Mouse (Mus musculus) midbrain, embryonic 14.5 days (tissue): ENCODE measurements at regions not wholly inside any gene's neighbourhood (a gene's known extent, or its start where the extent isn't known, plus 50 kb on each side); places are given as distances from the start of the nearest gene placed in this dataset.
"Not testable (repeated sequence)": the region's sequence is repeated elsewhere in the genome, so short reads cannot be mapped to it uniquely, and the experiment has no call there.

Experiments
- ATAC-seq: fragments of 200-750 bp; cut with Nextera tagmentation; 2 replicates; pipeline ENCODE4 v1.8.0; 2017; ENCODE audit warnings: moderate number of reproducible peaks, moderate library complexity; ENCODE audit not compliant: low FRiP score, low TSS enrichment
- DNase-seq: peaks from one replicate; pipeline ENCODE4 v3.0.0-alpha.2; 2015
- H3K27ac ChIP-seq: fragments of 300-500 bp; sonication (generic); replicated peaks from 2 replicates; pipeline ENCODE4 v1.5.1; 2014; ENCODE audit warnings: mild to moderate bottlenecking, low read depth, low read length, moderate library complexity
- H3K27me3 ChIP-seq: fragments of 300-500 bp; sonication (generic); 2 replicates; pipeline ENCODE4 v1.6.1; 2014; ENCODE audit warnings: low read length, control low read depth, mixed read lengths; ENCODE audit not compliant: control insufficient read depth, insufficient read depth
- H3K36me3 ChIP-seq: fragments of 300-500 bp; sonication (generic); 2 replicates; pipeline ENCODE4 v1.6.1; 2014; ENCODE audit warnings: low read length, control low read depth; ENCODE audit not compliant: control insufficient read depth, insufficient read depth
- H3K4me1 ChIP-seq: fragments of 300-500 bp; sonication (generic); 2 replicates; pipeline ENCODE4 v1.6.1; 2014; ENCODE audit warnings: mild to moderate bottlenecking, antibody characterized with exemption, low read length, control low read depth; ENCODE audit not compliant: control insufficient read depth, insufficient read depth
- H3K4me2 ChIP-seq: fragments of 300-500 bp; sonication (generic); 2 replicates; pipeline ENCODE4 v1.6.1; 2014; ENCODE audit warnings: mild to moderate bottlenecking, low read length, moderate library complexity
- H3K4me3 ChIP-seq: fragments of 300-500 bp; sonication (generic); replicated peaks from 2 replicates; pipeline ENCODE4 v1.5.1; 2014; ENCODE audit warnings: low read depth, low read length
- H3K9ac ChIP-seq: fragments of 300-500 bp; sonication (generic); replicated peaks from 2 replicates; pipeline ENCODE4 v1.6.1; 2014; ENCODE audit warnings: mild to moderate bottlenecking, low read length, moderate library complexity
- H3K9me3 ChIP-seq: fragments of 300-500 bp; sonication (generic); 2 replicates; pipeline ENCODE4 v1.6.1; 2016; ENCODE audit warnings: low read length, control low read depth, mixed read lengths; ENCODE audit not compliant: control insufficient read depth
- WGBS: fragments of 180-500 bp; shearing (Covaris S2); extraction: QIAGEN DNeasy Blood & Tissue Kit; methylation state at CpG from one replicate; pipeline ENCODE4 v1.1.7; 2014; 5-methylcytosine and 5-hydroxymethylcytosine counted together

GRCm38 (mm10) chr12:112301411-112301891, 155.4 kb downstream of the Kif26a start:
- peak; percentile 60 for DNase-seq
- H3K9me3 ChIP-seq: no peaks in the 10 kb centered on the region
- no peak overlapping the region for H3K4me3 ChIP-seq
- H3K4me2 ChIP-seq: peak overlapping the region; percentile 34
- peaks cover 42% of the 10 kb centered on the region for H3K4me1 ChIP-seq
- 8% methylated on average over 13 of the region's 13 CpGs for WGBS
- no peaks in the 10 kb centered on the region for H3K36me3 ChIP-seq
- H3K9ac ChIP-seq: no peak overlapping the region
- H3K27ac ChIP-seq: peak overlapping the region; percentile 43; the same call in 1 of the 2 replicates
- no peak for ATAC-seq
- no peaks in the 10 kb centered on the region for H3K27me3 ChIP-seq

- peak overlapping the region; percentile 34 for H3K4me2 ChIP-seq
- H3K4me3 ChIP-seq: no peak overlapping the region
- WGBS: 3% methylated on average over 8 of the region's 8 CpGs
- no peaks in the 10 kb centered on the region for H3K36me3 ChIP-seq
- H3K9me3 ChIP-seq: no peaks in the 10 kb centered on the region
- no peak overlapping the region for H3K27ac ChIP-seq
- no peak for ATAC-seq
- DNase-seq: no peak
- H3K27me3 ChIP-seq: no peaks in the 10 kb centered on the region
- no peak overlapping the region for H3K9ac ChIP-seq
- H3K4me1 ChIP-seq: peaks cover 45% of the 10 kb centered on the region
Observed at GRCm38 (mm10) chr12:112301929-112302328, 155.9 kb downstream of the Kif26a start.

- 73% methylated on average over 7 of the region's 7 CpGs for WGBS
- ATAC-seq (no peak), DNase-seq (no peak)
- no peak overlapping the region for H3K4me3 ChIP-seq
- no peaks in the 10 kb centered on the region for H3K36me3 ChIP-seq
- H3K9ac ChIP-seq: no peak overlapping the region
- H3K27ac ChIP-seq: no peak overlapping the region
- peaks cover 32% of the 10 kb centered on the region for H3K4me1 ChIP-seq
- H3K4me2 ChIP-seq: no peak overlapping the region
- H3K27me3 ChIP-seq: no peaks in the 10 kb centered on the region
- H3K9me3 ChIP-seq: no peaks in the 10 kb centered on the region
Observed at GRCm38 (mm10) chr12:112306208-112306607, 160.2 kb downstream of the Kif26a start.

GRCm38 (mm10) chr12:112308016-112308415, 162.0 kb downstream of the Kif26a start:
- no peak for ATAC-seq
- DNase-seq: no peak
- H3K4me1 ChIP-seq: peaks cover 16% of the 10 kb centered on the region
- H3K4me2 ChIP-seq: no peak overlapping the region
- H3K27me3 ChIP-seq: no peaks in the 10 kb centered on the region
- H3K4me3 ChIP-seq: no peak overlapping the region
- H3K27ac ChIP-seq: no peak overlapping the region
- no peaks in the 10 kb centered on the region for H3K36me3 ChIP-seq
- no peaks in the 10 kb centered on the region for H3K9me3 ChIP-seq
- no peak overlapping the region for H3K9ac ChIP-seq

- not testable (repeated sequence) for H3K27ac ChIP-seq
Observed at GRCm38 (mm10) chr12:112309096-112309495, 163.1 kb downstream of the Kif26a start.

GRCm38 (mm10) chr12:112309781-112310180, 163.8 kb downstream of the Kif26a start:
- ATAC-seq (no peak), DNase-seq (no peak)
- Histone ChIP-seq H3K4me1 (peaks cover 16% of the 10 kb centered on the region), H3K4me3 (no peak overlapping the region), H3K27me3 (no peaks in the 10 kb centered on the region), H3K9me3 (no peaks in the 10 kb centered on the region), H3K27ac (no peak overlapping the region), H3K4me2 (no peak overlapping the region), H3K9ac (no peak overlapping the region), H3K36me3 (no peaks in the 10 kb centered on the region)
- 89% methylated on average over 10 of the region's 10 CpGs for WGBS

More at GRCm38 (mm10) chr12:112309096-112309495, 163.1 kb downstream of the Kif26a start:
- not testable (repeated sequence) for ATAC-seq, H3K9me3 ChIP-seq, H3K4me3 ChIP-seq, H3K4me2 ChIP-seq, DNase-seq, H3K27me3 ChIP-seq, H3K9ac ChIP-seq, H3K36me3 ChIP-seq
- WGBS: 96% methylated on average over 13 of the region's 13 CpGs
- peaks cover 16% of the 10 kb centered on the region for H3K4me1 ChIP-seq

- 77% methylated on average over 10 of the region's 10 CpGs for WGBS
Observed at GRCm38 (mm10) chr12:112310661-112311060, 164.7 kb downstream of the Kif26a start.

GRCm38 (mm10) chr12:112314781-112315180, 168.8 kb downstream of the Kif26a start:
- Histone ChIP-seq H3K4me2 (no peak overlapping the region), H3K27me3 (no peaks in the 10 kb centered on the region), H3K4me3 (no peak overlapping the region), H3K4me1 (peaks cover 8% of the 10 kb centered on the region), H3K27ac (no peak overlapping the region), H3K9ac (no peak overlapping the region), H3K36me3 (no peaks in the 10 kb centered on the region), H3K9me3 (no peaks in the 10 kb centered on the region)
- 86% methylated on average over 5 of the region's 5 CpGs for WGBS
- ATAC-seq (no peak), DNase-seq (no peak)

More at GRCm38 (mm10) chr12:112310661-112311060, 164.7 kb downstream of the Kif26a start:
- H3K9me3 ChIP-seq: no peaks in the 10 kb centered on the region
- no peaks in the 10 kb centered on the region for H3K36me3 ChIP-seq
- no peaks in the 10 kb centered on the region for H3K27me3 ChIP-seq
- no peak overlapping the region for H3K4me2 ChIP-seq
- peak overlapping the region; percentile 45; the same call in 1 of the 2 replicates for H3K27ac ChIP-seq
- peaks cover 16% of the 10 kb centered on the region for H3K4me1 ChIP-seq
- no peak overlapping the region for H3K9ac ChIP-seq
- DNase-seq: no peak
- no peak overlapping the region for H3K4me3 ChIP-seq
- ATAC-seq: no peak

- WGBS: 90% methylated on average over 9 of the region's 9 CpGs
- H3K4me2 ChIP-seq: no peak overlapping the region
Observed at GRCm38 (mm10) chr12:112317191-112317590, 171.2 kb downstream of the Kif26a start.

More at GRCm38 (mm10) chr12:112317191-112317590, 171.2 kb downstream of the Kif26a start:
- Histone ChIP-seq H3K27me3 (no peaks in the 10 kb centered on the region), H3K4me1 (no peaks in the 10 kb centered on the region), H3K9me3 (no peaks in the 10 kb centered on the region), H3K9ac (no peak overlapping the region), H3K4me3 (no peak overlapping the region), H3K36me3 (no peaks in the 10 kb centered on the region), H3K27ac (no peak overlapping the region)
- ATAC-seq (no peak), DNase-seq (no peak)
